Mouse (Mus musculus) MEL (cell line): ENCODE data around the gene Pex11a. TPM values are rescaled to one million over a fixed set of nuclear protein-coding genes. Genes with fewer than 3 reads are reported as not detected.
A peak's percentile ranks its signal among the peaks of the same experiment; 100 is the strongest.

ENCODE experiments used
- DNase-seq: peaks from one replicate; pipeline ENCODE4 v3.0.0; 2011; ENCODE audit warnings: low read depth, low spot score
- H3K27ac ChIP-seq: 2 replicates; pipeline ENCODE4 v1.5.1; 2012; ENCODE audit warnings: low read depth, mild to moderate bottlenecking, control low read depth, low read length, moderate library complexity; ENCODE audit not compliant: control insufficient read depth
- H3K27me3 ChIP-seq, 2 experiments: fragments of 150-350 bp in 1 of 2; sonication (generic) in 1 of 2; 2 replicates each; pipeline ENCODE4 v1.6.1; 2012; ENCODE audit warnings: low read length in 2 of 2, mild to moderate bottlenecking in 2 of 2, improper control_type of control experiment in 1 of 2, moderate library complexity in 1 of 2; ENCODE audit not compliant: insufficient read depth in 2 of 2, control insufficient read depth in 1 of 2
- H3K36me3 ChIP-seq, 2 experiments: 2 replicates each; pipeline ENCODE4 v1.6.1; 2012 to 2014; ENCODE audit warnings: low read length in 2 of 2, improper control_type of control experiment in 1 of 2, inconsistent platforms in 1 of 2, mild to moderate bottlenecking in 1 of 2; ENCODE audit not compliant: insufficient read depth in 2 of 2, control insufficient read depth in 1 of 2
- H3K4me1 ChIP-seq, 2 experiments: fragments of 150-350 bp in 1 of 2; sonication (generic) in 1 of 2; 2 replicates each; pipeline ENCODE4 v1.6.1; 2012; ENCODE audit warnings: low read length in 2 of 2, improper control_type of control experiment in 1 of 2, mild to moderate bottlenecking in 1 of 2; ENCODE audit not compliant: insufficient read depth in 2 of 2, control insufficient read depth in 1 of 2
- H3K4me3 ChIP-seq, 2 experiments: fragments of 150-350 bp in 1 of 2; sonication (generic) in 1 of 2; 2 replicates each; pipeline ENCODE4 v1.5.1; 2012; ENCODE audit warnings: low read depth in 2 of 2, low read length in 2 of 2, mild to moderate bottlenecking in 2 of 2, moderate library complexity in 2 of 2, control low read depth in 1 of 2, improper control_type of control experiment in 1 of 2; ENCODE audit not compliant: control insufficient read depth in 1 of 2, insufficient read depth in 1 of 2
- H3K79me2 ChIP-seq: 2 replicates; pipeline ENCODE4 v1.6.1; 2012; ENCODE audit warnings: mild to moderate bottlenecking, low read length, moderate library complexity; ENCODE audit not compliant: control insufficient read depth, poor library complexity, insufficient read depth
- H3K9ac ChIP-seq: 2 replicates; pipeline ENCODE4 v1.6.1; 2012; ENCODE audit warnings: low read depth, mild to moderate bottlenecking, control low read depth, low read length, moderate library complexity; ENCODE audit not compliant: control insufficient read depth, poor library complexity, severe bottlenecking
- H3K9me3 ChIP-seq: fragments of 150-350 bp; sonication (generic); replicated peaks from 2 replicates; pipeline ENCODE4 v1.6.1; 2012; ENCODE audit warnings: mild to moderate bottlenecking, low read length, improper control_type of control experiment, moderate library complexity; ENCODE audit not compliant: insufficient read depth
- CHD1 ChIP-seq: IDR thresholded peaks from 2 replicates; pipeline ENCODE4 v1.6.1; 2012; ENCODE audit warnings: low read depth, mild to moderate bottlenecking, inconsistent platforms, low read length, improper control_type of control experiment
- CHD2 ChIP-seq: IDR thresholded peaks from 2 replicates; pipeline ENCODE4 v1.6.1; 2011; ENCODE audit warnings: low read length, improper control_type of control experiment
- CTCF ChIP-seq, 3 experiments: IDR thresholded peaks in 2 of 3; conservative IDR thresholded peaks in 1 of 3; 2 replicates each; pipeline ENCODE4 v1.5.1; 2011 to 2012; ENCODE audit warnings: low read length in 3 of 3, low read depth in 2 of 3, mild to moderate bottlenecking in 2 of 3, improper control_type of control experiment in 1 of 3, inconsistent platforms in 1 of 3, mixed read lengths in 1 of 3, moderate library complexity in 1 of 3; ENCODE audit not compliant: control insufficient read depth in 1 of 3, insufficient read depth in 1 of 3, poor library complexity in 1 of 3, severe bottlenecking in 1 of 3
- E2F4 ChIP-seq: IDR thresholded peaks from 2 replicates; pipeline ENCODE4 v1.6.1; 2011; ENCODE audit warnings: low read depth, low read length, improper control_type of control experiment, borderline replicate concordance
- EP300 ChIP-seq, 2 experiments: IDR thresholded peaks; 2 replicates each; pipeline ENCODE4 v1.6.1; 2011; ENCODE audit warnings: improper control_type of control experiment in 2 of 2, low read length in 2 of 2, low read depth in 1 of 2, mild to moderate bottlenecking in 1 of 2
- GATA1 ChIP-seq: IDR thresholded peaks from 2 replicates; pipeline ENCODE4 v1.6.1; 2011; ENCODE audit warnings: low read depth, low read length, improper control_type of control experiment
- JUND ChIP-seq: IDR thresholded peaks from 2 replicates; pipeline ENCODE4 v1.6.1; 2011; ENCODE audit warnings: low read depth, mild to moderate bottlenecking, improper control_type of control experiment, low read length
- MXI1 ChIP-seq: IDR thresholded peaks from 2 replicates; pipeline ENCODE4 v1.6.1; 2011; ENCODE audit warnings: mild to moderate bottlenecking, low read depth, low read length, improper control_type of control experiment
- NELFE ChIP-seq: IDR thresholded peaks from 2 replicates; pipeline ENCODE4 v1.6.1; 2011; ENCODE audit warnings: low read depth, low read length, improper control_type of control experiment
- POLR2AphosphoS2 ChIP-seq: IDR thresholded peaks from 2 replicates; pipeline ENCODE4 v1.6.1; 2011; ENCODE audit warnings: low read length, improper control_type of control experiment
- POLR2AphosphoS5 ChIP-seq: IDR thresholded peaks from 2 replicates; pipeline ENCODE4 v1.6.1; 2012; ENCODE audit warnings: low read depth, borderline replicate concordance, mild to moderate bottlenecking, inconsistent platforms, low read length, moderate library complexity, mixed read lengths
- TAL1 ChIP-seq: IDR thresholded peaks from 2 replicates; pipeline ENCODE4 v1.6.1; 2012; ENCODE audit warnings: mild to moderate bottlenecking, inconsistent platforms, low read length, moderate library complexity, mixed read lengths
- TCF12 ChIP-seq: IDR thresholded peaks from 2 replicates; pipeline ENCODE4 v1.6.1; 2014; ENCODE audit warnings: low read depth, mild to moderate bottlenecking, inconsistent platforms, low read length, improper control_type of control experiment, moderate library complexity
- USF2 ChIP-seq, 2 experiments: IDR thresholded peaks; 2 replicates each; pipeline ENCODE4 v1.6.1; 2011 to 2012; ENCODE audit warnings: improper control_type of control experiment in 2 of 2, low read length in 2 of 2, borderline replicate concordance in 1 of 2, inconsistent platforms in 1 of 2, low read depth in 1 of 2, mild to moderate bottlenecking in 1 of 2; ENCODE audit not compliant: insufficient read depth in 1 of 2
- ZC3H11A ChIP-seq: IDR thresholded peaks from 2 replicates; pipeline ENCODE4 v1.6.1; 2012; ENCODE audit warnings: low read depth, mild to moderate bottlenecking, inconsistent platforms, low read length, improper control_type of control experiment
- ZNF384 ChIP-seq: IDR thresholded peaks from 2 replicates; pipeline ENCODE4 v1.6.1; 2012; ENCODE audit warnings: low read depth, mild to moderate bottlenecking, inconsistent platforms, low read length, improper control_type of control experiment
- polyA plus RNA-seq, 2 experiments: library from polyadenylated mRNA; stranded (reverse) in 1 of 2; unstranded in 1 of 2; fragments of >175 nt in 1 of 2; fragments of >200 nt in 1 of 2; gene quantifications; 2 replicates each; pipeline versions ENCODE4 v1.2.1 to v1.2.4; 2012; ENCODE audit warnings: low replicate concordance in 2 of 2, low read depth in 1 of 2; ENCODE audit not compliant: insufficient read length in 2 of 2, insufficient read depth in 1 of 2, missing spikeins in 1 of 2
- total RNA-seq: library from RNA; depleted of rRNA; stranded (reverse); fragments of 300-350 nt; gene quantifications from 2 replicates; pipeline ENCODE4 v1.2.3, GENCODE M21; 2012

Pex11a gene
- total and polyA plus RNA-seq, 3 experiments = 3.9 to 8.7 TPM; not detected in 1

DNA sequence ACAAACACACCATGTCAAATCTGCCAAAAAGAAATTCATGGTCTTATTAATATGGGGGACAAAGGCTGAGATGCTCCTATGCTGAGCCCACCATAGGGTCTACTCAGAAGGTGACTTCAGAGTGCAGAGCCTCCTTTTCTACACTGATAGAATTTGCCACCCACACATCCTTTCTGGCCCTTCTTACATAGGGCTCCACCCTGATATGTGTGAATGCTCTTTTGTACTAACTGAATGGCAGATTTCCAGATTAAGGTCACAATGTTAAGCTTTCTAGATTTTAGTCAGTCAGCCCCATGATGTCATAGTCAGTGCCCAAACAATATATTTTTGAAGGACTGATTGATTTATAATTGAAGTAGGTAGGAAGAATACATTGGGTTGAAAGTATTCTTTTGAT, 16.8 kb upstream of the Pex11a start:
- Histone ChIP-seq H3K27me3 (no peaks in the 10 kb centered on the region), H3K4me3 (no peak overlapping the region), H3K79me2 (no peaks in the 10 kb centered on the region), H3K27ac (0 out of 2 replicates have a peak overlapping the region, but pooled peaks have one; percentile 1), H3K9ac (no peak overlapping the region), H3K36me3 (peaks cover 0 to 24% of the 10 kb centered on the region in 2 experiments; a peak in 2 of 4 replicates), H3K4me1 (peaks cover 11 to 20% of the 10 kb centered on the region in 2 experiments), H3K9me3 (no peaks in the 10 kb centered on the region)
- peak; percentile 43 for DNase-seq
- no peak for TF ChIP-seq JUND
- TF ChIP-seq GATA1 = 0 out of 2 replicates have a peak, but pooled peaks have one; percentile 23
- TF ChIP-seq EP300 (IDR thresholded peaks at IDR 0.05; ENCODE audit: low read depth in 1 of 2, low read length in 2 of 2) = peak; percentile 43 to 51; a peak in 2 of 4 replicates

DNA sequence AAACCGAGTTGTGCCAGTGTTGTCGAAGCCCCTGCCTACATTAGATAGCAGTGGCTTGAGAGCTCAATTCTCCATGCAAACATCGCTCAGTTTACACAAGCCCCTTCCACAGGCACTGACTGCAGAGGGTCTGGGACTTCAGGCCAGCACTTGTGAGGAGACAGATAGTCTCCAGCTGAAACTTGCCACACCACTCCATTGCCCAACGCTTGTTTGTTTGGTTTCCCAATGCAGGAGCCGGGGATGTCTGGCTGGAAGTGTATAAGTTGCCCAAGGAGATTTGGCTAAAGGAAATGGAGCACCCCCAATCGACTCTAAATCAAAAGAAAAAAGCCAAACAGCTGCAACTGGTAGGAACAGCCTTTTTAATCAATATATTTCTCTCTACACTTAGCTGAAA, 15.2 kb upstream of the Pex11a start:
- no peak overlapping the region for H3K9ac ChIP-seq
- H3K27me3 ChIP-seq = no peaks in the 10 kb centered on the region
- H3K9me3 ChIP-seq = no peaks in the 10 kb centered on the region
- no peaks in the 10 kb centered on the region for H3K79me2 ChIP-seq
- no peak overlapping the region for H3K4me3 ChIP-seq
- TF ChIP-seq USF2 (IDR thresholded peaks at IDR 0.05; ENCODE audit: borderline replicate concordance in 1 of 2, insufficient read depth in 1 of 2, low read depth in 1 of 2, low read length in 2 of 2) (no peak), MXI1 (no peak), POLR2AphosphoS5 (no peak), CHD1 (no peak), POLR2AphosphoS2 (no peak), ZC3H11A (no peak), CTCF (IDR thresholded peaks at IDR 0.05 in 2 of 3, conservative IDR thresholded peaks at IDR 0.05 in 1 of 3; ENCODE audit: control insufficient read depth in 1 of 3, insufficient read depth in 1 of 3, low read depth in 2 of 3, low read length in 3 of 3, poor library complexity in 1 of 3, severe bottlenecking in 1 of 3) (no peak), TAL1 (no peak), ZNF384 (no peak), NELFE (no peak), TCF12 (no peak), EP300 (IDR thresholded peaks at IDR 0.05; ENCODE audit: low read depth in 1 of 2, low read length in 2 of 2) (no peak), CHD2 (no peak), JUND (no peak), E2F4 (no peak)
- no peak for DNase-seq
- H3K27ac ChIP-seq = no peak overlapping the region
- peaks cover 0 to 24% of the 10 kb centered on the region in 2 experiments; a peak in 2 of 4 replicates for H3K36me3 ChIP-seq
- peaks cover 11 to 20% of the 10 kb centered on the region in 2 experiments for H3K4me1 ChIP-seq
